Mouse (Mus musculus): ENCODE data around the gene Krt15. TPM values are rescaled to one million over a fixed set of nuclear protein-coding genes. Genes with fewer than 3 reads are reported as not detected.

The Krt15 gene
- polyA plus RNA-seq, 1 experiment: not detected

DNA sequence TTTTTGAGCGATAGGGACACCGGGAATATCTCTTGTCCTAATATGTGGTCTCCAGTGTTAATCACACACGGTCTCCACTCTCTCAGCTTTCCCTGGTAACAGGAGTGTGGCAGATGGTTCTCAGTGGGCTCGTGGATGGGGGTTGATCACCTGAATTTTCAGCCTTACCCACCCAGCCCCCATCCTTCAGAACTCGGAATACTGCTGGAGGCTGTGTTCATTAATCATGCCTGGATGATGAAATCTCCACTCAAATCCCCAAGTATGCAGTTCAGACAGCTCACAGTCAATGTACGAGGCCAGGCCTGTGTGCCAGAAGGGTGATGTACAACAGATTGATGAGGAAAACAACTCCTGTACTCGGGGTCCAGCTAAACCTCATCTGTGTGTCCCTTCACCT, 10.8 kb downstream of the Krt15 start:
- no peak overlapping the region for H3K4me3 ChIP-seq (ENCODE audit: extremely low read depth, insufficient read depth, insufficient read length)
- WGBS: 82% methylated on average over 7 of the region's 7 CpGs
- H3K36me3 ChIP-seq (ENCODE audit: control insufficient read depth, insufficient read depth, low read length): no peaks in the 10 kb centered on the region
- DNase-seq (ENCODE audit: low read depth in 1 of 2, low spot score in 2 of 2): no peak
- H3K4me1 ChIP-seq (ENCODE audit: control insufficient read depth, insufficient read depth, insufficient read length): no peaks in the 10 kb centered on the region
- H3K27ac ChIP-seq (ENCODE audit: insufficient read depth, low read length): no peak overlapping the region
- TF ChIP-seq POLR2A (IDR thresholded peaks at IDR 0.05; ENCODE audit: low read depth, low read length) (no peak), CTCF (IDR thresholded peaks at IDR 0.05; ENCODE audit: extremely low read depth, insufficient read depth, insufficient read length, insufficient replicate concordance) (no peak)
- no peaks in the 10 kb centered on the region for H3K27me3 ChIP-seq (ENCODE audit: control insufficient read depth, insufficient read depth, low read length)

- Histone ChIP-seq H3K4me1 (ENCODE audit: control insufficient read depth, insufficient read depth, insufficient read length) (no peaks in the 10 kb centered on the region), H3K4me3 (ENCODE audit: extremely low read depth, insufficient read depth, insufficient read length) (no peak within 1 kb of the TSS), H3K27me3 (ENCODE audit: control insufficient read depth, insufficient read depth, low read length) (no peaks in the 10 kb centered on the region), H3K27ac (ENCODE audit: insufficient read depth, low read length) (no peak within 1 kb of the TSS), H3K36me3 (ENCODE audit: control insufficient read depth, insufficient read depth, low read length) (no peaks in the 10 kb centered on the region)
- 56% methylated on average over 3 of the region's 3 CpGs for WGBS
- no peak for DNase-seq (ENCODE audit: low read depth in 1 of 2, low spot score in 2 of 2)
- TF ChIP-seq POLR2A (IDR thresholded peaks at IDR 0.05; ENCODE audit: low read depth, low read length) (no peak), CTCF (IDR thresholded peaks at IDR 0.05; ENCODE audit: extremely low read depth, insufficient read depth, insufficient read length, insufficient replicate concordance) (no peak)
Measured at GRCm38 (mm10) chr11:100121466-100121865, 14.3 kb downstream of the Krt15 start, which contains the start of gene Krt13. TSS of gene Krt13 (minus strand) at chr11:100121566.

DNA sequence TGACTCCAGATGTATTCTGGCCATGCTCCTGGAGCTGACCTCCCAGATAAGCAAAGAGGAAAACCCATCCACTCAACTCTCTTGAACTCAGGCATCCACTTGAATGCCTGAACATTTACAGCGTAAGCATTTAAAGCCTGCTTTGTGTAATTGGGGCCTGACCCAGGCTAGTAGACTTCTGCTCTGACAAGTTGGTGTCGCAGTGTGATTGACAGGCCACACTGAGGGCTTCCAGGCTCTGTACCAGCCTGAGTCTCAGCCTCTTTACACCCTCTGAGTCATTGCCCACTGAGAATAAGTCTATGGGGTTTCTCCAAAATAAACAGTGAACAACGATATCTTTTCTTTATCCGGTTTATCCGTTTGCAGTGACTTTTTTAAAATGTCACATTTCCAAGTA, 15.4 kb downstream of the Krt15 start:
- Histone ChIP-seq H3K36me3 (ENCODE audit: control insufficient read depth, insufficient read depth, low read length) (no peaks in the 10 kb centered on the region), H3K27me3 (ENCODE audit: control insufficient read depth, insufficient read depth, low read length) (no peaks in the 10 kb centered on the region), H3K27ac (ENCODE audit: insufficient read depth, low read length) (no peak overlapping the region), H3K4me1 (ENCODE audit: control insufficient read depth, insufficient read depth, insufficient read length) (no peaks in the 10 kb centered on the region), H3K4me3 (ENCODE audit: extremely low read depth, insufficient read depth, insufficient read length) (no peak overlapping the region)
- 86% methylated on average over 5 of the region's 5 CpGs for WGBS
- no peak for TF ChIP-seq CTCF (IDR thresholded peaks at IDR 0.05; ENCODE audit: extremely low read depth, insufficient read depth, insufficient read length, insufficient replicate concordance)
- TF ChIP-seq POLR2A (IDR thresholded peaks at IDR 0.05; ENCODE audit: low read depth, low read length): no peak
- DNase-seq (ENCODE audit: low read depth in 1 of 2, low spot score in 2 of 2): no peak

GRCm38 (mm10) chr11:100113742-100114029, 22.0 kb downstream of the Krt15 start:
- DNase-seq (ENCODE audit: low read depth in 1 of 2, low spot score in 2 of 2): no peak
- Histone ChIP-seq H3K4me1 (ENCODE audit: control insufficient read depth, insufficient read depth, insufficient read length) (no peaks in the 10 kb centered on the region), H3K27me3 (ENCODE audit: control insufficient read depth, insufficient read depth, low read length) (no peaks in the 10 kb centered on the region), H3K4me3 (ENCODE audit: extremely low read depth, insufficient read depth, insufficient read length) (no peak overlapping the region), H3K27ac (ENCODE audit: insufficient read depth, low read length) (no peak overlapping the region), H3K36me3 (ENCODE audit: control insufficient read depth, insufficient read depth, low read length) (no peaks in the 10 kb centered on the region)
- WGBS: 81% methylated on average over 2 of the region's 2 CpGs
- TF ChIP-seq CTCF (IDR thresholded peaks at IDR 0.05; ENCODE audit: extremely low read depth, insufficient read depth, insufficient read length, insufficient replicate concordance) (no peak), POLR2A (IDR thresholded peaks at IDR 0.05; ENCODE audit: low read depth, low read length) (no peak)

- no peaks in the 10 kb centered on the region for H3K4me1 ChIP-seq (ENCODE audit: control insufficient read depth, insufficient read depth, insufficient read length)
- TF ChIP-seq POLR2A (IDR thresholded peaks at IDR 0.05; ENCODE audit: low read depth, low read length) (no peak), CTCF (IDR thresholded peaks at IDR 0.05; ENCODE audit: extremely low read depth, insufficient read depth, insufficient read length, insufficient replicate concordance) (no peak)
- H3K27me3 ChIP-seq (ENCODE audit: control insufficient read depth, insufficient read depth, low read length): no peaks in the 10 kb centered on the region
- WGBS: 85% methylated on average over 11 of the region's 11 CpGs
- H3K36me3 ChIP-seq (ENCODE audit: control insufficient read depth, insufficient read depth, low read length): no peaks in the 10 kb centered on the region
- H3K4me3 ChIP-seq (ENCODE audit: extremely low read depth, insufficient read depth, insufficient read length): no peak overlapping the region
- no peak overlapping the region for H3K27ac ChIP-seq (ENCODE audit: insufficient read depth, low read length)
- no peak for DNase-seq (ENCODE audit: low read depth in 1 of 2, low spot score in 2 of 2)
Measured at GRCm38 (mm10) chr11:100112935-100113741, 22.6 kb downstream of the Krt15 start.

DNA sequence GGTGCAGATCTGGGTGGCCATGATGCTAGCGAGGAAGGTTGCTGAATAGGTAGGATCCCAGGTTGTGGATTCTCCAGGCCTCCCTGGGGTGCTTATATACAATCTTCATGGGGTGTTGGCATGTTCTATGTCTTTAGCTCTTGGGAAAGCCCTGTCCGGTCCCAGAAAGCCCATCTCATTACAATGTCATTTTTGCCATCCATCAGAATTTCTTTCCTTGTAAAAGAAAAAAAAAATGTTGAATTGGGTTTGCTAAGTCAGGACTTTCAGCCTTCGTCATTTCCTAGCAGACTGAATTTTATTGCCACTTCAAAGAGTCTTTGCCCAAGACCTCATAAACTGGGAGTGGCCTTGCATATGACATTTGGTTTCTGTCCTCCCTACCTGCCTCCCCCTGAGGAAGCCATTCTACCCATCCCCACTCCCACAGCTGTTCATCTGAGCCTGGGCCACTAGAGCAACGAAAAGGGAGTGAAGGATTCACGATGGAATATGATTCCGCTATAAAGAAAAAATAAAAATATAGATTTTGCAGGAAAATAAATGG, 30.1 kb downstream of the Krt15 start, which contains the start of gene Krt36:
TSS of gene Krt36 (minus strand) at position 51 of the 547 bp plus-strand sequence.
- TF ChIP-seq POLR2A (IDR thresholded peaks at IDR 0.05; ENCODE audit: low read depth, low read length) (no peak), CTCF (IDR thresholded peaks at IDR 0.05; ENCODE audit: extremely low read depth, insufficient read depth, insufficient read length, insufficient replicate concordance) (no peak)
- WGBS: 80% methylated on average over 6 of the region's 6 CpGs

More for the DNA sequence above, 30.1 kb downstream of the Krt15 start, which contains the start of gene Krt36:
- Histone ChIP-seq H3K4me1 (ENCODE audit: control insufficient read depth, insufficient read depth, insufficient read length) (no peaks in the 10 kb centered on the region; the same call in 1 of the 2 replicates), H3K36me3 (ENCODE audit: control insufficient read depth, insufficient read depth, low read length) (no peaks in the 10 kb centered on the region), H3K4me3 (ENCODE audit: extremely low read depth, insufficient read depth, insufficient read length) (no peak within 1 kb of the TSS), H3K27me3 (ENCODE audit: control insufficient read depth, insufficient read depth, low read length) (no peaks in the 10 kb centered on the region), H3K27ac (ENCODE audit: insufficient read depth, low read length) (no peak within 1 kb of the TSS)
- no peak for DNase-seq (ENCODE audit: low read depth in 1 of 2, low spot score in 2 of 2)

All from spleen, adult 2 months (tissue).